Mouse (Mus musculus) kidney, postnatal 4 days (tissue): ENCODE data around the gene Otx2.

ENCODE experiments used
- DNase-seq, 2 experiments: peaks; one replicate each; pipeline ENCODE4 v3.0.0; 2021; ENCODE audit warnings: mixed read lengths in 2 of 2

The Otx2 gene

GRCm38 (mm10) chr14:48673541-48673940, at the start of gene Otx2:
TSS of gene Otx2 (minus strand) at chr14:48673819.
- DNase-seq, result no peak

GRCm38 (mm10) chr14:48722763-48723162, 49.1 kb upstream of the Otx2 start:
- no peak for DNase-seq

- no peak for DNase-seq
Measured at GRCm38 (mm10) chr14:48719296-48719695, 45.7 kb upstream of the Otx2 start.

GRCm38 (mm10) chr14:48717632-48718279, 44.1 kb upstream of the Otx2 start:
- no peak for DNase-seq

GRCm38 (mm10) chr14:48716456-48716855, 42.8 kb upstream of the Otx2 start:
- DNase-seq, result no peak

- DNase-seq, result no peak
Measured at GRCm38 (mm10) chr14:48710871-48711370, 37.3 kb upstream of the Otx2 start.

- no peak for DNase-seq
Measured at GRCm38 (mm10) chr14:48710062-48710870, 36.6 kb upstream of the Otx2 start.

GRCm38 (mm10) chr14:48709371-48710061, 35.9 kb upstream of the Otx2 start:
- peak; percentile 17 to 41 for DNase-seq

GRCm38 (mm10) chr14:48707844-48708383, 34.3 kb upstream of the Otx2 start:
- no peak for DNase-seq

- no peak for DNase-seq
Measured at GRCm38 (mm10) chr14:48707391-48707790, 33.8 kb upstream of the Otx2 start.

- no peak for DNase-seq
Measured at GRCm38 (mm10) chr14:48700790-48701370, 27.3 kb upstream of the Otx2 start.

GRCm38 (mm10) chr14:48679590-48679989, 6.0 kb upstream of the Otx2 start:
- DNase-seq, result no peak

- no peak for DNase-seq
Measured at GRCm38 (mm10) chr14:48678674-48679073, 5.1 kb upstream of the Otx2 start.

- DNase-seq, result no peak
Measured at GRCm38 (mm10) chr14:48674036-48674831, 615 bp upstream of the Otx2 start.

GRCm38 (mm10) chr14:48672611-48673176, 925 bp downstream of the Otx2 start:
- no peak for DNase-seq

- DNase-seq, result no peak
Measured at GRCm38 (mm10) chr14:48671480-48672240, 2.0 kb downstream of the Otx2 start.

- no peak for DNase-seq
Measured at GRCm38 (mm10) chr14:48670761-48671479, 2.7 kb downstream of the Otx2 start.

- no peak for DNase-seq
Measured at GRCm38 (mm10) chr14:48670258-48670630, 3.4 kb downstream of the Otx2 start.

GRCm38 (mm10) chr14:48669541-48670257, 3.9 kb downstream of the Otx2 start:
- no peak for DNase-seq
